Mouse (Mus musculus) liver, postnatal 0 days (tissue): ENCODE data around the gene Optc. TPM values are rescaled to one million over a fixed set of nuclear protein-coding genes. Genes with fewer than 3 reads are reported as not detected.

ENCODE experiments used
- ATAC-seq: fragments of 200-750 bp; cut with Nextera tagmentation; 2 replicates; pipeline ENCODE4 v1.8.0; 2017; ENCODE audit warnings: mild to moderate bottlenecking, moderate library complexity
- DNase-seq: peaks from one replicate; pipeline ENCODE4 v3.0.0-alpha.2; 2016
- H3K27ac ChIP-seq: fragments of 300-500 bp; sonication (generic); 2 replicates; pipeline ENCODE4 v1.5.1; 2014; ENCODE audit warnings: antibody characterized with exemption, moderate library complexity, mild to moderate bottlenecking, low read depth
- H3K27me3 ChIP-seq: fragments of 300-500 bp; sonication (generic); 2 replicates; pipeline ENCODE4 v1.6.1; 2014; ENCODE audit warnings: low read length, control low read depth, mixed read lengths; ENCODE audit not compliant: insufficient read depth
- H3K36me3 ChIP-seq: fragments of 300-500 bp; sonication (generic); replicated peaks from 2 replicates; pipeline ENCODE4 v1.6.1; 2014; ENCODE audit warnings: mild to moderate bottlenecking, control low read depth, low read length, moderate library complexity, mixed read lengths; ENCODE audit not compliant: insufficient read depth
- H3K4me1 ChIP-seq: fragments of 300-500 bp; sonication (generic); 2 replicates; pipeline ENCODE4 v1.6.1; 2014; ENCODE audit warnings: antibody characterized with exemption, mild to moderate bottlenecking, control low read depth; ENCODE audit not compliant: insufficient read depth
- H3K4me2 ChIP-seq: fragments of 300-500 bp; sonication (generic); 2 replicates; pipeline ENCODE4 v1.6.1; 2014; ENCODE audit warnings: low read depth, mild to moderate bottlenecking, low read length, moderate library complexity, mixed read lengths
- H3K4me3 ChIP-seq: fragments of 300-500 bp; sonication (generic); 2 replicates; pipeline ENCODE4 v1.5.1; 2014; ENCODE audit warnings: low read depth, low read length
- H3K9ac ChIP-seq: fragments of 300-500 bp; sonication (generic); replicated peaks from 2 replicates; pipeline ENCODE4 v1.6.1; 2014; ENCODE audit warnings: mild to moderate bottlenecking, moderate library complexity
- H3K9me3 ChIP-seq: fragments of 300-500 bp; sonication (generic); 2 replicates; pipeline ENCODE4 v1.6.1; 2016; ENCODE audit warnings: mild to moderate bottlenecking, control low read depth, low read length, mixed read lengths
- CTCF ChIP-seq: sonication (generic); IDR thresholded peaks from 2 replicates; pipeline ENCODE4 v1.5.1; 2016; ENCODE audit warnings: antibody characterized with exemption, low read depth
- EP300 ChIP-seq: IDR thresholded peaks from 2 replicates; pipeline ENCODE4 v1.6.1; 2016; ENCODE audit warnings: antibody characterized with exemption, low read depth, mild to moderate bottlenecking
- WGBS: fragments of 180-500 bp; shearing (Covaris S2); extraction: QIAGEN DNeasy Blood & Tissue Kit; methylation state at CpG from one replicate; pipeline ENCODE4 v1.1.7; 2014; ENCODE audit not compliant: insufficient replicate concordance; 5-methylcytosine and 5-hydroxymethylcytosine counted together
- polyA plus RNA-seq: library from polyadenylated mRNA; unstranded; fragments of >200 nt; fragmentation: Nextera tagmentation; extraction: Ambion mirVana; gene quantifications from 2 replicates; pipeline ENCODE4 v1.2.1, GENCODE M21; 2015

Optc gene
- polyA plus RNA-seq, 1 experiment from 2014 or later: 0.14 TPM

DNA sequence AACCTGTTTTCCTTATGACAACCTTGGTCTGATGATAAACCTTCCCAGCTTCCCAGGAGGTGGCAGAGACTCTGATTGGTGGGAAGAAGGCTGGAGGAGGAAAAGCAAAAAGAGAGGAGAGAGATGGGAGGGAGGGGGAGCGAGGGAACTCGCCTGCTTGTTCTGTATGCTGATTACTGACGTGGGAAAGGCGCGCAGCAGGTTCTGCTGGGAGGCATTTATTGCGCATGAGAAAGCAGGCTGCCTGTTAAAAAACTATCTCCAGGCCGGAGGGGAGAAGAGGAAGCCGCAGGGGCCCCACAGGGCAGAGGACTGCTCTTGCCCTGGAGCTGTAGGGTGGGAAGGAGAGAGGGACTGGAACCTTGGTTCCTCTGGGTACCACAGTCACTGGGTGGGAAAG, 20.8 kb downstream of the Optc start:
- Histone ChIP-seq H3K9ac (no peak overlapping the region; the same call in 1 of the 2 replicates), H3K4me2 (peak overlapping the region; percentile 28; the same call in 1 of the 2 replicates), H3K27ac (no peak overlapping the region), H3K36me3 (no peaks in the 10 kb centered on the region), H3K4me1 (peaks cover 61% of the 10 kb centered on the region), H3K27me3 (no peaks in the 10 kb centered on the region), H3K4me3 (no peak overlapping the region), H3K9me3 (no peaks in the 10 kb centered on the region)
- peak; percentile 33 for DNase-seq
- 26% methylated on average over 8 of the region's 8 CpGs for WGBS
- no peak for ATAC-seq
- TF ChIP-seq CTCF (no peak), EP300 (no peak)

DNA sequence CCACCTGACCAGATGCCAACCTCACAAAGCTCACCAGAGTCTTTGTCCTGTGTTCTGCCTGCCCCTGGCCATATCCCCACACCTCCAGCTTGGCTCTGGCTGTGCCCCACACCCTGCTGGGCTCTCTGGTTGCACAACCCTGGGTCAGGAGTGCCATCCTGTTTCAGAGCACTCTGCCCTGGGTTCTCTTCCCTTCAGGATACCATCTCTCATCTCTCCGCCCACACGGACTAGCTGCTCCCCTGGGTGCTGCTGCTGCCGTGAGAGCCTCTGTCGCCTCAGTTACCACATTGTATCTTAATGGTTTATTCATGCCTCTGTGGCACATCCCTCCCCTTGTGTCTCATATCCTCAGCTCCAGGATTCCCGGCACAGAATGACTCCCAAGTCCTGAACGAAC, 21.4 kb downstream of the Optc start:
- Histone ChIP-seq H3K4me2 (peak overlapping the region; percentile 28; the same call in 1 of the 2 replicates), H3K36me3 (no peaks in the 10 kb centered on the region), H3K27ac (no peak overlapping the region), H3K27me3 (no peaks in the 10 kb centered on the region), H3K9ac (no peak overlapping the region), H3K4me3 (no peak overlapping the region), H3K4me1 (peaks cover 61% of the 10 kb centered on the region), H3K9me3 (no peaks in the 10 kb centered on the region)
- DNase-seq: no peak
- no peak for ATAC-seq
- TF ChIP-seq EP300: no peak
- TF ChIP-seq CTCF: no peak
- 41% methylated on average over 6 of the region's 6 CpGs for WGBS

DNA sequence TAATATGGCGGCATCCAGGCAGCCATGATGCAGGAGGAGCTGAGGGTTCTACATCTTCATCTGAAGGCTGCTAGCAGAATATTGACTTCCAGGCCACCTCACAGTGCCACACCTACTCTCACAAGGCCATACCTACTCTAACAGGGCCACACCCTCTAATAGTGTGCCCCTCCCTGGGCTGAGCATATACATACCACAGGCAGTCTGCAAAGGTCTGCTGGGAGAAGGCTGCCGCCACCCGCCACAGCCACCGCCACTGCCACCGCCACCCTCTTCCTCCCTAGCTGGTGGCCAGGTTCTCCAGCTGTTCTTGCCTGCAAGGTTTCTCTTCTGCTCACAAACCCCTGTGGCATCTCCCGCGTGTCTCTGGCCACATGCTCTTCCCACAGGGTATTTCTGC, 22.0 kb downstream of the Optc start:
- TF ChIP-seq CTCF (no peak), EP300 (no peak)
- Histone ChIP-seq H3K4me1 (peaks cover 59% of the 10 kb centered on the region), H3K4me3 (no peak overlapping the region), H3K27me3 (no peaks in the 10 kb centered on the region), H3K9ac (no peak overlapping the region), H3K27ac (no peak overlapping the region), H3K4me2 (0 out of 2 replicates have a peak overlapping the region, but pooled peaks have one; percentile 30), H3K9me3 (no peaks in the 10 kb centered on the region), H3K36me3 (no peaks in the 10 kb centered on the region)
- ATAC-seq (peak; percentile 29), DNase-seq (peak; percentile 38)
- 61% methylated on average over 6 of the region's 7 CpGs for WGBS

DNA sequence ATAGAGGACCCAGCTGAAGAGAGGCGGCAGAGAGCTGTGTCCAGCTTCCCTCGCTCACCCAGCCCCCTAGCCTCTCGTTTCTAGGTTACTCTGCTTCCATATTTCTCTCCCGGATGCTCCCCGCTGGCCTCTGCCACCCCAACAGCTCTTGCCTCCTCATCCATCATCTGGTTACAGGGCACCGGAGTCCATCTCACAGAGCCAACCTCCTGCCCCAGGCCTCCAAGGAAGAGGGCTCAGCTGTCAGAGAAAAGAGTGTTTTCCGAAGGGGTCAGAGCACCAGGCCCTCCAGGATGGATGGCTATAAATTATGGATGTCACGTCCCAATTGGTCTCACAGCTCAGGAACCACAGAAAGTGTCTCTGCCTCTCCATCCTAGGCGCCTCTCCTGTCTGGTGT, 23.1 kb downstream of the Optc start:
- 89% methylated on average over 9 of the region's 9 CpGs for WGBS
- DNase-seq (no peak), ATAC-seq (no peak)
- no peak overlapping the region for H3K4me3 ChIP-seq
- H3K27me3 ChIP-seq: no peaks in the 10 kb centered on the region
- no peak overlapping the region for H3K4me2 ChIP-seq
- no peaks in the 10 kb centered on the region for H3K9me3 ChIP-seq
- H3K27ac ChIP-seq: no peak overlapping the region
- H3K4me1 ChIP-seq: peaks cover 50% of the 10 kb centered on the region
- TF ChIP-seq CTCF (no peak), EP300 (no peak)
- H3K36me3 ChIP-seq: no peaks in the 10 kb centered on the region
- no peak overlapping the region for H3K9ac ChIP-seq

DNA sequence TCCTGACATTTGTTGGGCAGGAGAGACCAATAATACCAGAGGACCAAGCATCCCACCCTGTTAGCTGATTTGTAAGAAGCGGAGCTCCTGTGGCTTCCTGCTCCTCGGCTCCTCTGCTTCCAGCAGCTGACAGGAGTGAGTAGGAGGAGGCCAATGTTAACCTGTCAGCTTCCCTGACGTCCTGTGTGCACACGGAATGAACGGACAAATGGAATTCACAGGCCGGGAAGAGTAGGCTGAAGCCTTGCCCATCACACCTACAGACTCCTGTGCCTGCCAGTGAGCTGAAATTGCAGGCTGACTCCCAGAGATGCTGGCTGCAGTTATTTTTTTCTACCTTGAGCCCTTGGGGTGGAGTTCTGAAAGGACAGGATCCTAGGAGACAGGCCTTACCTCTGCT, 23.7 kb downstream of the Optc start:
- H3K27ac ChIP-seq: no peak overlapping the region
- no peaks in the 10 kb centered on the region for H3K27me3 ChIP-seq
- H3K4me1 ChIP-seq: peaks cover 49% of the 10 kb centered on the region
- no peak overlapping the region for H3K4me2 ChIP-seq
- no peaks in the 10 kb centered on the region for H3K36me3 ChIP-seq
- TF ChIP-seq EP300 (no peak), CTCF (no peak)
- H3K9ac ChIP-seq: no peak overlapping the region
- 71% methylated on average over 6 of the region's 6 CpGs for WGBS
- DNase-seq: no peak
- no peaks in the 10 kb centered on the region for H3K9me3 ChIP-seq
- ATAC-seq: no peak
- H3K4me3 ChIP-seq: no peak overlapping the region

DNA sequence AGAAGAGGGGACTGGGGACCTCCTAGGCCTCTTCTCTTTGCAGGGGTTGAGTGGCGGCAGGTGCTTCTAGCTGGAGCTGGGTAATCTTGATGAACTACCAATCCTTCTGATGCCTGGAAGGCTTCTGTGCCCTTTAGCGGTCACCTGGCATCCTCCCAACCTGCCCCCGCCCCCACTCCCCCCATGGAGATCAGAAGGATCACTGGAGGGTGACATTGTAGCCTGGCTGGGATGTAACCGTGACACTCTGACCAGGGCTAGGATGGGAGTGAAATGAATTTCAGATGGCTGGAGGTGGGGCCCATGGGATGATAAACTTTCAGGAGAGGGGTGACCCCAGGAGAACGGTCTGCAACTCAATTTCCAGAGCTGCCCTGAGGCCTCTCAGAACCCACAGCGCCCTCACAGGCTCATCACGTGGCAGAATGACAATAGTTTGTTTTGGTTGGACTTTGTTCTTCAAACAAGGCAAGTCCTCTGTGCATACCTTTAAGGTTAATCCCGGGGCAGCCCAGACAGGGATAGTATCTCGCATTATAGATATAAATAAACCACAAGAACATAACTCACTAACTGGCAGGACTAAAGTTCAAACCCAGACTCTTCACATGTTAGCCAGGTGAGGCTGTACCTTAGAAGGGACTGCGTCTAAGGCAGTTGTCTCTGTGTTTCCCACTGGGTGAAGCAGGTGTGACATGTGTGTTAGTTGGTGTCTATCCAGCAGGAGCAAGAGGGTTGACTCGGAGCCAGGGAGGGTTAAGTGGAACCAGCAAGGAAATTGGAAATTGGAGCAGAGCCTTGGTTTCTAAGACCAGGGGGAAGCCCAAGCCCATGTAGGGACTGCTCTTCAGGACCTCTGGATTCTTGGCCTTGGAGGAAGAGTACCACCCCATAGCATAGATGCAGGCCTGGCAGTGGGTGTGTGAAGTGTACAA, 25.2 kb downstream of the Optc start:
- DNase-seq: peak; percentile 67
- peak; percentile 91 for ATAC-seq
- no peak overlapping the region for H3K9ac ChIP-seq
- H3K27me3 ChIP-seq: no peaks in the 10 kb centered on the region
- H3K36me3 ChIP-seq: no peaks in the 10 kb centered on the region
- peaks cover 49% of the 10 kb centered on the region for H3K4me1 ChIP-seq
- no peak overlapping the region; the same call in 1 of the 2 replicates for H3K4me2 ChIP-seq
- no peak for TF ChIP-seq EP300
- no peak for TF ChIP-seq CTCF
- WGBS: 51% methylated on average over 11 of the region's 11 CpGs
- no peaks in the 10 kb centered on the region for H3K9me3 ChIP-seq
- no peak overlapping the region for H3K4me3 ChIP-seq
- H3K27ac ChIP-seq: peak overlapping the region; percentile 67
